Mouse (Mus musculus) limb, embryonic 13.5 days (tissue): ENCODE measurements around the gene Cth. TPM values are rescaled to one million over a fixed set of nuclear protein-coding genes. Genes with fewer than 3 reads are reported as not detected.

Experiments
- ATAC-seq: fragments of 200-750 bp; cut with Nextera tagmentation; 2 replicates; pipeline ENCODE4 v1.8.0; 2017; ENCODE audit warnings: low read depth, moderate number of reproducible peaks, moderate TSS enrichment; ENCODE audit not compliant: low FRiP score
- H3K27ac ChIP-seq: fragments of 300-500 bp; sonication (generic); 2 replicates; pipeline ENCODE4 v1.5.1; 2015; ENCODE audit warnings: inconsistent platforms, mild to moderate bottlenecking, moderate library complexity
- H3K27me3 ChIP-seq: fragments of 300-500 bp; sonication (generic); 2 replicates; pipeline ENCODE4 v1.6.1; 2015; ENCODE audit warnings: mild to moderate bottlenecking, inconsistent platforms
- H3K36me3 ChIP-seq: fragments of 300-500 bp; sonication (generic); 2 replicates; pipeline ENCODE4 v1.6.1; 2015; ENCODE audit warnings: inconsistent platforms, mild to moderate bottlenecking, moderate library complexity
- H3K4me1 ChIP-seq: fragments of 300-500 bp; sonication (generic); 2 replicates; pipeline ENCODE4 v1.6.1; 2015; ENCODE audit warnings: inconsistent platforms
- H3K4me2 ChIP-seq: fragments of 300-500 bp; sonication (generic); replicated peaks from 2 replicates; pipeline ENCODE4 v1.6.1; 2015; ENCODE audit warnings: inconsistent platforms, mild to moderate bottlenecking, moderate library complexity
- H3K4me3 ChIP-seq: fragments of 300-500 bp; sonication (generic); 2 replicates; pipeline ENCODE4 v1.5.1; 2015; ENCODE audit warnings: moderate library complexity, mild to moderate bottlenecking, inconsistent platforms
- H3K9ac ChIP-seq: fragments of 300-500 bp; sonication (generic); 2 replicates; pipeline ENCODE4 v1.6.1; 2015; ENCODE audit warnings: mild to moderate bottlenecking, inconsistent platforms
- H3K9me3 ChIP-seq: fragments of 300-500 bp; sonication (generic); 2 replicates; pipeline ENCODE4 v1.6.1; 2016; ENCODE audit warnings: inconsistent platforms
- WGBS: fragments of 180-500 bp; shearing (Covaris S2); methylation state at CpG from one replicate; pipeline ENCODE4 v1.1.7; 2015; 5-methylcytosine and 5-hydroxymethylcytosine counted together
- polyA plus RNA-seq: library from polyadenylated mRNA; unstranded; fragments of >200 nt; fragmentation: Nextera tagmentation; extraction: Ambion mirVana; gene quantifications from 2 replicates; pipeline ENCODE4 v1.2.1, GENCODE M21; 2015

The Cth gene
- polyA plus RNA-seq, 1 experiment from 2014 or later: 14.2 TPM

DNA sequence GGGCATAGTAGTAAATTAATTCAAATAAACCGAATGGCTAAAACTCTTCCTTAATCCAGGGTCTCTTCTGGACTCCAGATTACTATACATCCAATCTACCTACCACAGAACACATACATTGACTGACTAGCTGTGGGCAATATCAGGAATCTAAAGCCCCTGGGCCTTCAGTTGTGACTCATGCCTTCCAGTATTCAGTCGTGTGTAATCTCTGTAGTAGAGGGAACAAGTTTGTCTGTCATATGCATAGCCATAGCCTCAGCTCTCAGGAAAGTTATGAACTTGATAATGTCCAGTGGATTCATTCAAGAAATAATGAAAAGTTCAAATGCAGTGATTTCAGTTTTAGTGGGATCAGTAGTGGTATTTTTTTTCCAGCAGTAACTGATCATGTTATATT lies 59.0 kb downstream of the Cth start:
- H3K4me3 ChIP-seq: no peak overlapping the region
- no peak overlapping the region for H3K27ac ChIP-seq
- no peak for ATAC-seq
- H3K36me3 ChIP-seq: no peaks in the 10 kb centered on the region
- no peaks in the 10 kb centered on the region for H3K4me1 ChIP-seq
- H3K9ac ChIP-seq: no peak overlapping the region
- H3K9me3 ChIP-seq: no peaks in the 10 kb centered on the region
- no peaks in the 10 kb centered on the region for H3K27me3 ChIP-seq
- 85% methylated on average over 2 of the region's 2 CpGs for WGBS
- no peak overlapping the region for H3K4me2 ChIP-seq

DNA sequence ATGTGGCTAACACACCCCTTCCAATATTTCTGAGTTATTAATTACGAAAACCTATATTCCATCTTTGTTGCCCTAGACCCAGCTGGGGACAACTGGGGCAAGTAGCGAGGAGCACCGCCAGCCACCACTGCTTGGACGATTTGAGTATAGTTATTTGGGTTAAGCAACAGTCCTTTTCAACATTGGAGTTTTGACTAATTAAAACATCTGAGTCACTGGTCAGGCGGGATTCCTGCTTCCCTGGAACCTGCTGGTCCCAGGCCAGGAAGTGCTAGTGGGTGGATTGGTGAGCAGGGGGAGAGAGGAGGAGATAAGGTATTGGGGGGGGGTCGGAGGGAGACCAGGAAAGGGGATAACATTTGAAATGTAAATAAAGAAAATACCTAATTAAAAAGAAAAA lies 59.4 kb downstream of the Cth start:
- Histone ChIP-seq H3K27me3 (no peaks in the 10 kb centered on the region), H3K36me3 (no peaks in the 10 kb centered on the region), H3K27ac (no peak overlapping the region), H3K9ac (no peak overlapping the region), H3K4me3 (no peak overlapping the region), H3K9me3 (no peaks in the 10 kb centered on the region), H3K4me2 (no peak overlapping the region), H3K4me1 (no peaks in the 10 kb centered on the region)
- ATAC-seq: no peak
- WGBS: 68% methylated on average over 6 of the region's 6 CpGs

- Histone ChIP-seq H3K4me1 (no peaks in the 10 kb centered on the region), H3K4me3 (no peak overlapping the region), H3K4me2 (no peak overlapping the region), H3K36me3 (no peaks in the 10 kb centered on the region), H3K27me3 (no peaks in the 10 kb centered on the region), H3K9me3 (no peaks in the 10 kb centered on the region), H3K27ac (no peak overlapping the region), H3K9ac (no peak overlapping the region)
- WGBS: 39% methylated on average over 1 of the region's 1 CpGs
- ATAC-seq: no peak
These were observed 72.1 kb downstream of the Cth start for GRCm38 (mm10) chr3:157852806-157853205.

DNA sequence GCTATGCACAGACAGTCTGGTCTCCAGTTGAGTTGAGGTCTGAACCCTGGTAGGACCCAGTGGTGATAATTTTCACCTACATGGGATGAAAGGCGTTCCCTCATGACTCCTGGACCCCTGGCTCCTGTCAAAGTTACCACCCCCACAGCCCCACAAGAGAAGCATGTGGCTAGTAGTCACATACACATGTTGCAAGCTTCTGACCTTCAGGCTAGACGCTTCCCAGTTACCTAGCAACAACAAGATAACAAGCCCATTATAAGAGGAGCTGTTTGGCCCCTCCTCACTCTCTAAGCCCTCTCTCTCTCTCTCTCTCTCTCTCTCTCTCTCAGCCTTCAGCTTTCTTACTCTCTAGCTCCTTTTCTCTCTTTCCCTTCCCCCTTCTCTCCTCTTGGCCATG lies 76.4 kb downstream of the Cth start:
- no peaks in the 10 kb centered on the region for H3K9me3 ChIP-seq
- 25% methylated on average over 2 of the region's 2 CpGs for WGBS
- no peaks in the 10 kb centered on the region for H3K36me3 ChIP-seq

GRCm38 (mm10) chr3:157847338-157848284 lies 77.3 kb downstream of the Cth start:
- Histone ChIP-seq H3K9ac (no peak overlapping the region), H3K27me3 (no peaks in the 10 kb centered on the region), H3K4me2 (no peak overlapping the region), H3K4me3 (no peak overlapping the region), H3K9me3 (no peaks in the 10 kb centered on the region), H3K36me3 (no peaks in the 10 kb centered on the region), H3K4me1 (no peaks in the 10 kb centered on the region), H3K27ac (no peak overlapping the region)
- ATAC-seq: no peak
- WGBS: 51% methylated on average over 7 of the region's 7 CpGs

More for the DNA sequence above, 76.4 kb downstream of the Cth start:
- Histone ChIP-seq H3K9ac (no peak overlapping the region), H3K4me2 (no peak overlapping the region), H3K4me3 (no peak overlapping the region), H3K4me1 (no peaks in the 10 kb centered on the region), H3K27me3 (no peaks in the 10 kb centered on the region), H3K27ac (no peak overlapping the region)
- no peak for ATAC-seq

Other genes starting within 250 kb of the Cth start
- gene Ankrd13c, start 22.2 kb upstream of the Cth start, polyA plus RNA-seq: 14.9 and 15.5 TPM in 2 replicates
- 341 and 348 TPM in 2 replicates for gene Srsf11, start 111.6 kb upstream of the Cth start, polyA plus RNA-seq
- gene Lrrc40, start 111.6 kb upstream of the Cth start, polyA plus RNA-seq: 63.0 TPM in 2 replicates